Mouse (Mus musculus): Measurements from ENCODE around the gene Soat2. TPM values are rescaled to one million over a fixed set of nuclear protein-coding genes. Genes with fewer than 3 reads are reported as not detected.
A peak's percentile ranks its signal among the peaks of the same experiment; 100 is the strongest.

Soat2 gene
- 33.1 and 34.7 TPM in 2 replicates for polyA plus RNA-seq (2015; fragmentation: Nextera tagmentation; extraction: Ambion mirVana)

GRCm38 (mm10) chr15:102150301-102151135, at the start of gene Soat2:
Gene Soat2 (plus strand): TSS chr15:102150526.
- 0 out of 2 replicates have a peak, but pooled peaks cover 2% of the 10 kb centered on the region for H3K36me3 ChIP-seq (replicated peaks)
- peak within 1 kb of the TSS; percentile 78 for H3K4me2 ChIP-seq
- peaks cover 41% of the 10 kb centered on the region for H3K4me1 ChIP-seq (replicated peaks)
- H3K4me3 ChIP-seq (replicated peaks): peak within 1 kb of the TSS; percentile 56
- H3K27me3 ChIP-seq: peaks cover 8% of the 10 kb centered on the region
- peak within 1 kb of the TSS; percentile 89 for H3K27ac ChIP-seq (replicated peaks)
- peak; percentile 77 for ATAC-seq (ENCODE audit: insufficient read depth)
- H3K9me3 ChIP-seq (replicated peaks): no peaks in the 10 kb centered on the region
- peak within 1 kb of the TSS; percentile 62 for H3K9ac ChIP-seq
- WGBS (ENCODE audit: insufficient replicate concordance): 7% methylated on average over 20 of the region's 20 CpGs

GRCm38 (mm10) chr15:102100996-102101671, 49.2 kb upstream of the Soat2 start:
- Histone ChIP-seq H3K27me3 (peaks cover 71% of the 10 kb centered on the region), H3K9me3 (replicated peaks) (no peaks in the 10 kb centered on the region), H3K9ac (no peak overlapping the region), H3K36me3 (replicated peaks) (peaks cover 20% of the 10 kb centered on the region), H3K27ac (replicated peaks) (peak overlapping the region; percentile 64), H3K4me1 (replicated peaks) (peaks cover 58% of the 10 kb centered on the region), H3K4me2 (peak overlapping the region; percentile 86), H3K4me3 (replicated peaks) (peak overlapping the region; percentile 60; the same call in 1 of the 2 replicates)
- 37% methylated on average over 10 of the region's 10 CpGs for WGBS (ENCODE audit: insufficient replicate concordance)
- ATAC-seq (ENCODE audit: insufficient read depth): no peak

- Histone ChIP-seq H3K4me3 (replicated peaks) (peak overlapping the region; percentile 14; the same call in 1 of the 2 replicates), H3K4me2 (peak overlapping the region; percentile 86), H3K4me1 (replicated peaks) (peaks cover 61% of the 10 kb centered on the region), H3K9ac (no peak overlapping the region), H3K36me3 (replicated peaks) (peaks cover 14% of the 10 kb centered on the region), H3K27ac (replicated peaks) (peak overlapping the region; percentile 64), H3K9me3 (replicated peaks) (no peaks in the 10 kb centered on the region), H3K27me3 (peaks cover 79% of the 10 kb centered on the region)
- no peak for ATAC-seq (ENCODE audit: insufficient read depth)
- WGBS (ENCODE audit: insufficient replicate concordance): 45% methylated on average over 11 of the region's 11 CpGs
These were observed 48.4 kb upstream of the Soat2 start for GRCm38 (mm10) chr15:102101672-102102541.

GRCm38 (mm10) chr15:102102548-102103121, 47.7 kb upstream of the Soat2 start:
- Histone ChIP-seq H3K36me3 (replicated peaks) (peaks cover 7% of the 10 kb centered on the region), H3K4me3 (replicated peaks) (peak overlapping the region; percentile 32), H3K9ac (no peak overlapping the region; the same call in 1 of the 2 replicates), H3K27ac (replicated peaks) (peak overlapping the region; percentile 64), H3K4me1 (replicated peaks) (peaks cover 68% of the 10 kb centered on the region), H3K4me2 (peak overlapping the region; percentile 30), H3K27me3 (peaks cover 84% of the 10 kb centered on the region), H3K9me3 (replicated peaks) (no peaks in the 10 kb centered on the region)
- 43% methylated on average over 6 of the region's 6 CpGs for WGBS (ENCODE audit: insufficient replicate concordance)
- no peak for ATAC-seq (ENCODE audit: insufficient read depth)

GRCm38 (mm10) chr15:102103371-102103946, 46.9 kb upstream of the Soat2 start:
- ATAC-seq (ENCODE audit: insufficient read depth): no peak
- no peaks in the 10 kb centered on the region for H3K9me3 ChIP-seq (replicated peaks)
- WGBS (ENCODE audit: insufficient replicate concordance): 28% methylated on average over 14 of the region's 14 CpGs
- H3K4me1 ChIP-seq (replicated peaks): peaks cover 73% of the 10 kb centered on the region
- H3K9ac ChIP-seq: no peak overlapping the region
- H3K27ac ChIP-seq (replicated peaks): peak overlapping the region; percentile 64
- no peaks in the 10 kb centered on the region for H3K36me3 ChIP-seq (replicated peaks)
- H3K27me3 ChIP-seq: peaks cover 84% of the 10 kb centered on the region
- H3K4me2 ChIP-seq: peak overlapping the region; percentile 28
- peak overlapping the region; percentile 32 for H3K4me3 ChIP-seq (replicated peaks)

- H3K9me3 ChIP-seq (replicated peaks): no peaks in the 10 kb centered on the region
- no peaks in the 10 kb centered on the region for H3K36me3 ChIP-seq (replicated peaks)
- H3K9ac ChIP-seq: no peak overlapping the region
- peaks cover 71% of the 10 kb centered on the region for H3K4me1 ChIP-seq (replicated peaks)
- peak overlapping the region; percentile 64; the same call in 1 of the 2 replicates for H3K27ac ChIP-seq (replicated peaks)
- peaks cover 82% of the 10 kb centered on the region for H3K27me3 ChIP-seq
- 45% methylated on average over 12 of the region's 12 CpGs for WGBS (ENCODE audit: insufficient replicate concordance)
- peak overlapping the region; percentile 32; the same call in 1 of the 2 replicates for H3K4me3 ChIP-seq (replicated peaks)
- no peak for ATAC-seq (ENCODE audit: insufficient read depth)
- peak overlapping the region; percentile 28 for H3K4me2 ChIP-seq
These were observed 46.3 kb upstream of the Soat2 start for GRCm38 (mm10) chr15:102103947-102104555.

GRCm38 (mm10) chr15:102105360-102105759, 45.0 kb upstream of the Soat2 start:
- H3K4me3 ChIP-seq (replicated peaks): no peak overlapping the region
- H3K9me3 ChIP-seq (replicated peaks): no peaks in the 10 kb centered on the region
- H3K4me2 ChIP-seq: no peak overlapping the region
- no peak overlapping the region for H3K9ac ChIP-seq
- WGBS (ENCODE audit: insufficient replicate concordance): 39% methylated on average over 5 of the region's 5 CpGs
- ATAC-seq (ENCODE audit: insufficient read depth): no peak
- peaks cover 59% of the 10 kb centered on the region for H3K4me1 ChIP-seq (replicated peaks)
- no peak overlapping the region for H3K27ac ChIP-seq (replicated peaks)
- H3K27me3 ChIP-seq: peaks cover 73% of the 10 kb centered on the region
- H3K36me3 ChIP-seq (replicated peaks): no peaks in the 10 kb centered on the region; the same call in 1 of the 2 replicates

GRCm38 (mm10) chr15:102105764-102106730, 44.3 kb upstream of the Soat2 start:
- Histone ChIP-seq H3K27ac (replicated peaks) (no peak overlapping the region), H3K9ac (no peak overlapping the region), H3K36me3 (replicated peaks) (no peaks in the 10 kb centered on the region; the same call in 1 of the 2 replicates), H3K9me3 (replicated peaks) (no peaks in the 10 kb centered on the region), H3K4me3 (replicated peaks) (peak overlapping the region; percentile 40; the same call in 1 of the 2 replicates), H3K4me1 (replicated peaks) (peaks cover 53% of the 10 kb centered on the region), H3K4me2 (peak overlapping the region; percentile 62), H3K27me3 (peaks cover 69% of the 10 kb centered on the region)
- no peak for ATAC-seq (ENCODE audit: insufficient read depth)
- WGBS (ENCODE audit: insufficient replicate concordance): 22% methylated on average over 18 of the region's 18 CpGs

All from liver, embryonic 15.5 days (tissue).